Mouse (Mus musculus) Muller cell, postnatal 12 days (primary cell): ENCODE measurements around the gene 1700007K13Rik.
A peak's percentile ranks its signal among the peaks of the same experiment; 100 is the strongest.

Source experiments
- DNase-seq: peaks from one replicate; pipeline ENCODE4 v3.0.0-alpha.2; 2015; ENCODE audit errors: inconsistent ontology term

1700007K13Rik gene

DNA sequence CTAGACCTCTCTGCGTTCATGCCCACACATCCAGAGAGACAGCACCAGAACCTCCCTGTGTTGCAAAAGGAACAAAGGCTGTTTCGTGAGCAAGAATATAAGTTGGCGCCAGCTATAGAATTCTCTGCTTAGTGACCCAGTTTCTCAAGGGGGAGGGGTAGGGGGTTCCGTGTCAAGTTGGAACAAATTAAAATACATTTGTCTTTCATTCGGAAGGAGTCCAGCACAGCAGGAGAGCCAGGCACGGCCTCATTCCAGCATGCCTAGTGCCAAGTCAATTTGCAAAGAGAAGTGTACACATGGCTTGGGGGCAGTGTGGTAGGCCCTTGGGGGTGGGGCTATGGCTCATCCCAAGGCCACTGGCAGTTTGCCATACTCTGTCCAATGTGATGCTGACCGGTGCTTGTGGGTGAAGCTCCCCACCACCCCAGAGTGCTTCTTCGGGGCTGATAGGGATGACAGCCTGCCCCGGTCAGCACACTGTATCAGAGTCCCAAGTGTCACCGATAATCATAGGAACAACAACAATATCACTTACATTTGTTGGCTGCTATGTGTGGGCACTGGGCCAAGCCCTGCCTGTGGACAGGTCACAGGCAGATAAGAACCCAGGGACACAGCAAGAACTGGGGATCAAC is 50.6 kb downstream of the 1700007K13Rik start:
- DNase-seq, result peak; percentile 96

DNA sequence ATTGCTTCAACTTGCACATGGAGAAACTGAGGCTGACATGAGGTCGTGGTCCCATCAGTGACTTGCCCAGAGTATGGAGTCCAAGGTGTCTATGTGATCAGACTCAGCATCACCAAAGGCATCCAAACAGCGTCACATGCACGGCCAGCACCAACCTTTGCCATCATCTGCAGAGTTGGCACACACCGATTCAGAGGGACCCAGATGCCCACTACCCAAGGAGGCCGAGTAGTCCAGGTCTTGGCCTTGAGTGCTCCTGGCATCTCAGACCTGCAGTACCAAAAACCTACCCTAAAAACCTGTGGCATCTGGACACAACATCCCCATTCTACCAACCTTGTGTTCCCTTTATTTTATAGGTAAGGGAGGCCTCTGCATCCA is 51.4 kb downstream of the 1700007K13Rik start:
- no peak for DNase-seq

DNA sequence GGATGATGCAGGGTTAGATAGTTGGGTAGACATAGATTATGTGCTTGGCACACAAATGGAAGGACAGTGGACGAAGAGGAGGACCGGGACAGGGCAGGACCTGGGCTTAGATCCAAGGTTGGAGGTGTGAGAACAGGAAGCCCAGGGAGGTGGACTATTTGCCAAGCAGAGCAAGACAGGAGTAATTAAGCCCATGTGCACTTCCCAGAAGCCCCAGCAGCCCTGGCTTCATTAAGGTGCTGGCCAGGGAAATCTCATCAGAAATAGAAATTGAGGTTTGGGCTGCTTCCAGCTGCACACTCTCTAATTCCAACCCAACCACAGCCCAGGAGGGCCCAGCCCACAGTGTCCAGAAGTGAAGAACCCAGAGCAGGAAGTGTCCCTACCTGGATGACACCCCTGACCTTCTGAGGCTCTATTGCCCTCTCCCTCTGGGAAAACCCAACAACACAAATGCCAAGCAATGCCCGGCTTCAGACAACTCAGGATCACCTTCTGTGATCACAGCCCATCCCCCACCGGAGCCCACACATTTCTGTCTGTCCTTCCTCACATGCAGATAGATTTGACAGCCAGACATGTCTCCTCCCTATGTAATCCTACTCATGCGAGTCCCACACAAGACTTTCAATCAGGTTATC is 51.9 kb downstream of the 1700007K13Rik start:
- DNase-seq, result peak; percentile 75

DNA sequence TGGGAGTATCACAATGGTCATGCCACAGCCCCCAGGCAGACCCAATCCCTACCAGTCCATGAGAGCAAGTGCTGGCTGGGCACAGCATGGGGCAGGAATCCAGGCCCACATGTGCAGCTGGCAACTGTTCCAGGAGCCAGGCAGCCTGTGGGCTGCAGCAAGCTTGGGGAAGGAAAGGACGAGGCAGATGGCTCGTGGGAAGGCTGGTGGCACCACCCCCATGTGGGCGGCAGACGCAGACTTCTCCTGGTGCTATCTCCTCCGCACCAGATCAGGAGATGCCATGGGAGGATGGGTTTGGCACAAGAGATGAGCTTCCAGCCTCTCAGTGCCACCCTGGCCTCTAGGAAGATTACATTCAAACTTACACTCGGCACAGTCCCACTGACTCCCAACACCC is 53.2 kb downstream of the 1700007K13Rik start:
- peak; percentile 60 for DNase-seq
